Mouse (Mus musculus) granulocyte monocyte progenitor cell, adult 5-6 weeks (primary cell): Measurements from ENCODE around the gene Cav1. TPM values are rescaled to one million over a fixed set of nuclear protein-coding genes. Genes with fewer than 3 reads are reported as not detected.

Experiments
- ATAC-seq: replicated peaks from 2 replicates; pipeline ENCODE4 v1.8.0; 2016; ENCODE audit warnings: mild to moderate bottlenecking, moderate TSS enrichment, inconsistent platforms; ENCODE audit not compliant: poor library complexity, severe bottlenecking
- total RNA-seq, 2 experiments: library from RNA; stranded (forward) in 1 of 2; stranded (reverse) in 1 of 2; fragments of 200-712, 200-1000 nt in 1 of 2; fragments of >200 nt in 1 of 2; fragmentation: Nextera tagmentation in 1 of 2; gene quantifications; 2 replicates each; pipeline ENCODE4 v1.2.3; 2014 to 2017

Gene Cav1
- total RNA-seq, 2 experiments from 2014 or later, result not detected

DNA sequence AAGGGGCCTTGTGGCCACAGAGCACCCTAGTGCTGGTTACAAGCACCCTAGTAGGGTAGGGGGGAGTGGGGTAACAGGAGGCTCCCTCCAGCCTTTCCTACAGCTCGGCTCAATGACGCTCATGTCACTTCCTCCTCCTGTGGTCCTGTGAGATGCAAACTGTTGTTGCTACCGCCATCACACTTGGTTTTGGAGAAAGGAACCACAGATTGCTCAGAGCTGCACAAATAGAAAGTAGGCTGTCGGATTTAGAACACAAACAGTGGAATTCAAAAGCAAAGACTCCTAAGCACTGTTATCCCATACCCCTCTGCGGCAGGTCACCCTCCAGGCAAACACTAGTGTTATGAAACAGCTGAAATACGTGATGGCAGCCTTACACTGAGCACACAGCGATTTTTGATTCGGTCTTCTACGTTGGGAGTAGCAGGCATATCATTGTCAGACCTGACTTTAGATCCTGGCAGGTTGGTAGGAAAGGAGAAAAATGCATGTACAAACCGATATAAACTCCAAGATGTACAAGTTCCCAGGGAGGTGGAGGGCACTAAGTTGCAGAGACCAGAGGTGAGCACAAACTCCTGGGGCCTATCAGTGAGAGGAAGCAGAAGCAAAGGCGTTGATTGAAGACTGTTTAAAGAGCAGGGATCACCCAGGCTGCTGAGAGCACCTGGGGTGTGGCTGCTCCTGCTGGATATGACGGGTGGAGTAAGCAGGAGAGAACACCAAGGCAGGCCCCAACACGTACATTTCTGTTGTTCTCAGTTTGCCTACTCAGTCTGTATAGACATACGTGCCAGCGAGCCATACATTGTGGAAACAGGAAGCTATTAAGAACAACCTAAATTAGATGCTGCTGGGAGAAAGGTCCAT, 10.4 kb downstream of the Cav1 start:
- ATAC-seq, result no peak

DNA sequence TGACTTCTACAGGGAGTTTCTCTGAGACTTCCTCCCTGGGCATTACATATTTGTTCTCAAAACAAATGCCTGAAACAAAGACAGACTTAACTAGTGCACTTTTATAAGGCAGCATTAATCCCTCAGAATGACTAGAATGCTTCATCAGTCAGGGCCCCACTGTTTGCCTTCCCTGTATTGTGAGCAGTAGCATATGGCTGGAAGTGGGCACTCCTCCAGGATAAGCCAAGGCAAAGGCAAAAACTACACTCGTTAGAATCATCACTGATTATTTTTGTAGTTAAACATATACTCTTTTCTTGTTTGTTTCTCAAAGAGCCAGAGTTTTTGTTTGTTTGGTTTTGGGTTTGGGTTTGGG, 11.0 kb downstream of the Cav1 start:
- no peak for ATAC-seq

DNA sequence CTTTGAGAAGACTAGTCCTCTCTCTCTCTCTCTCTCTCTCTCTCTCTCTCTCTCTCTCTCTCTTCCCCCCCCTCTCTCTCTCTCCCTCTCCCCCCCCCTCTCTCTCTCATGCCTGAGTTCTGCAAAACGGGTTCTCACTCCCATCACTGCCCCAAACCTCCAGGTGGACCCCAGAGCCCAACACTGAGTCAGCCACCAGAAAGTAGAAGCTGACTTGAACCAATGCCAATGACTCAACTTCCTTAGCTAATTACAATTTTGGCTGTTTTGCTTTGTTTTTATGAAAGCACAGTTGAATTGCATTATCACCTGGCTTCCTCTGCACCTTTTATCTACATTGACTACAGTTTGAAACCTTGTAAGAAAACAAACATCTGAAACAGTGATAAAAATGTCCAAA, 11.8 kb downstream of the Cav1 start:
- no peak for ATAC-seq

DNA sequence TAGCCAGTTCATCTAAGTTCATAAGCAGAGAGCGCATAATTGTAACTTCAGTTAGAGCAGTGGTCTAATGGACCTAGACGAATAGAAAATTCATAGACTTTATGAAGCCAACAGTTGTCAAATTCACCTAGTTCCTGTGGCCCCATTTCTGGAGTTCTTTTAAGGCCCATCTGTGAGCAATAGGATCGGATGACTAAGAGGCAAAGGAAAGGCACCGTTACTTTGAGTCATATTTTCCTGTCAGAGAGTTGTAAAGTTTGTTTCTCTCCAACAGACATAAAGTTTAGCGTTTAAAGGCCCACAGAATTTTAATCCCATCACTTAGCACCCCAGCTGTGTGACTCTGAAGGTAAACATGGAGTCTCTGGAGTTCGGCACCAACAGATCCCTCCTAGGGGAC, 15.8 kb downstream of the Cav1 start:
- no peak for ATAC-seq

DNA sequence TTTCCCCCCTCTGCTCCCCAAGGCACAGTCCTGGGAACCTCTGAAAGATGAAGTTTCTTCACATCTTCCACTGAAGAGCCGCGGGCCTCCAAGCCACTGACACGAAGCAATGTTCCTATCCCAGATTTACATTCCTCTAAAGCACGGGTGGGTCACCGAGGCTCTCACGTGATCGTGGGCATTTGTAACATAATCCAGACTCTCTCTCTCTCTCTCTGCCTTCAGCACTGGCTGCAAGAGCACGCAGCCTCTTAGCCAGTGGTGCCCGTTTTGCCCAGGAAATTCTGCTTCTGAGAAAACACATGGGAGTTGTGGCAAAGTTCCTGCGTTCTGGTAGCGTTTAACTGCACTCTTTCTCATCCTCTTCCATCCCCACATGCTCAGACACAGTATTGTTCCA, 21.1 kb downstream of the Cav1 start:
- no peak for ATAC-seq

DNA sequence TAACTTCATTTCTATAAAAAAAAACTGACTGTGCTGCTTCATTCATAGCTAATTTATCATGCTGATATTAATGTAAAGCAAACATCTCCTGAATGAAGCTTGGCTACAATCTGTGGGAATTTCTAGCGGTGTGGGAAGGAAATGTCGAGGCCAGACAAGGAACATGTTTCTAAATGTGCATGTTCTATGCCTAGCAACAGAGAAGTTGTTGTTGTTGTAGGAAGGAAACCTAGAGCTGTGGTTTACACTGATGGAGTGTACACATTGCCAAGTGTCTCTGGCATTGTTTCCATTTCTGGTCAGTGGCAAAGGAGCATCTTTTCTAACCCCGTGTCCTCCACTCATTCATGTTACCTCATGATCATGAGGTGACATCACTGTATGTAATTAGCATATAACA, 23.7 kb downstream of the Cav1 start:
- no peak for ATAC-seq

DNA sequence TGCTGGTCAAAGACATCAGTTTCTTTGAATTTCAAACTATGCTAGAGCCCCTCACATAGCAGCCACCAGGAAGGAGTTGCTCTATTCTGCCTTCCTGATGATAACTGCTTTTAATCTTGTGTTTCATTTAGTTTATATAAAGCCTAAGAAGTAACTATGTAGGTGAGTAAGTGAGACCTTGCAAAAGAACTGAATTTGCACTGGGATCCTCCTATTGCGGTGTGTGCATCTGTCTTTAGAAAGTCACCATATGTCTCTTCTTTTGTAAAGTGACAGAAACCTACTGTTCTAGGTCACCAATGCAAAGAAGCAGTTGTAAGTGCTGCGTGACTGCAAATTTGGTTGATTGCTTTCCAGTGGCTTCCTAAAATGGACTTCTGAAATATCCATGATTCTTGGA, 31.6 kb downstream of the Cav1 start:
- ATAC-seq, result no peak

DNA sequence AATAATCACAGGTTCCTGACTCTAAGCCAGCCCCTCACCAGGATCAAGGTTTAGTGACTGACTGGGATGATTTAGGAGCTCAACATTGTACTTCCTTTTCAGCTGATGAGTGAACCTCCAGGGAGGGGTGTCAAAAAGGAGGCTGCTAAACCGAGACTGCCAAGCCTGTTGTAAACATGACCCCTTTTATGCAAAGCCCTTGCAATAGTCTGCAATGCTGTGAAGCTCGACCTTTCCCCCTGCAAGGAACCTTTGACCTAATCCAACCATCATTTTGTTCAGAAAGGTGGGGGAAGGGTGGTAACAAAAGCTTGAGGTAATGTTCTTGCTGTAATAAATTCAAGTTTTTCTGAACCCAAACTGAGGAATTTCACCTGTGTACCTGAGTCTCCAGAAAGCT, 34.3 kb downstream of the Cav1 start:
- no peak for ATAC-seq

DNA sequence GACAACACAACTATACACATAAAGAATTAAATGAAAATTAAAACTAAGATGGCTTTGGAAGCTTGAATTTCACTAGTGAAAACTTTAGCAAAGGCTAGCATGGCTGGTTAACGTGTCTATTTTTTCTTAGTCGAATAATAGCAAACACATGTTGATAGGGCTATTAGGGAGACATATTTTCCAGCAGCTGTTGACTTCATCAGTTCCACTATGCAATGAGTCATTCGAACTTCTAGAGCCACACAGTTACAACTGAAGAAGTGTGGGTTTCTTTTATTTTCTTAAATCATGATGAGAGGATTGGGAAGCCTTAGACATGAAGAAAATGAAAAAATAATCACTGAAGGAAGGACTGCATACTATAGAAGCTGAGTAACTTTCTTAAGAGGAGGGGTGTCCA, 41.9 kb downstream of the Cav1 start:
- ATAC-seq, result no peak

DNA sequence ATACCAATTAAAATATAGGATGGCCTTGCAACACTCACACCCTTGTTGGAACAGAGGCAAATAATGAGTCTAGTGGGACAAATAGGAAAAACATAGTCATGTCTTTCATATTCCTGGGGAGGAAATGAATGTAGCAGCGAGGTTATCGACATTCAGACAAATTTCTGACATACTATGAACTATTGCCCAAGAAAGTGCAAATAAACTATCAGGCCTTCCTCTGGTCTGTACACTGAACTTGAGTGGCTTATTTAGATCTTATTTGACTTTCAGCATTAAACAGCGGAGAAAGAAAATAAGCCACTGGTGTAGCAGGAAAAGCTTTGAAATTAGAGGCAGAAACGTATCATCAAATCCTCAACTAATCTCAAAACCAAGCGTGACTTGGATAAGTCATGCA, 44.7 kb downstream of the Cav1 start:
- no peak for ATAC-seq

DNA sequence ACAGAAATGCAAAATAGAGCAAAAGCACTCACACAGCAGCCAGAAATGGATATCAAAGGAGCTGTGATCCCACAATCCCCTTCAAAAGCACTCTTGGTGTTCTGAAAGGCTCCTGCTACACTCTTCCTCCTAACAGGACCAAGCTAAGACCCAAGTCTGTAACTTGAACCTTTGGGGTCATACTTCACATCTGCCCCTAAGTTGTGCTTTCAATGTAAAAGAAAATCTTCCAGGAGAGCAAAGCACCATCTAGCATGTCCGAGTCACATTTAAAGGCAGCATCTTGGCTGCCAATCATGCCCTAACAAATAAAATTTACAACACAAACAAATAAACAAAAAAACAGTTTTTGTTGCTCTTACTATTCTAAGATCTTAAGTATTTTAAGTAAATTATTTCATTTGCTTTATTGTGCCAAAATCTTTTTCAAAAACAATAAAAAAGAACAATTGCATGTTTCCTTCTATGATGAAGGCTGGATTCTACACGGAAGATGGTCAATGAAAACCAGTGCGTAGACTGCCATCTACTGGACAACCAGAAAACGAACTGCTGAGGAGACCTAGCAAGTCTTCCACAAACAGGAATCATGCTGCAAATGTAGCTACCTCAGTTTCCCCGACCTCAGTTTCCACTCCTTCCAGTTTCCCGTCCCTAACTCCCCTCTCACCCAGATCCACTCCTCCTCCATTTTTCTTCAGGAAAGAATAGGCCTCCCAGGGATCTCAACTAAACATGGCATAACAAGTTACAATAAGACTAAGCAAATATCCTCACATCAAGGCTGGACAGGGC, 53.0 kb downstream of the Cav1 start:
- peak; percentile 60; the same call in 1 of the 2 replicates for ATAC-seq

DNA sequence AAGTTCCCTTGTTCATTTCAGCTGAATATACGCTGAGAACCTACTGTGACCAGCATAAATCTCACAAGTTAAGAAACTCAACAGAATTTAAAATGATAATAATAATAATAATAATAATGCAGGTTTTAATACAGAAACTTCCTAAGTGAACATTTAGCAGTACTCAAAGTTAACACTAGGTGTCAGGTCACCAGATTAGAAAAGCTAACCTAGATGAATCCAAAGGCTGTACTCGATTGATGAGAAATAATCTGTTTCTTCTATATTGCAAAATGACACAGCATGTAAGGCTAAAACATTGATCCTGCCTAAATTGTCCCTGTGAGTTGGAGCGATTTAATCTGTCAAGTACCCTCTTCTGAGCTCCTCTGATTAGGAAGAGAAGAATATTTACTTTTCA, 56.6 kb downstream of the Cav1 start:
- peak; percentile 61 for ATAC-seq

DNA sequence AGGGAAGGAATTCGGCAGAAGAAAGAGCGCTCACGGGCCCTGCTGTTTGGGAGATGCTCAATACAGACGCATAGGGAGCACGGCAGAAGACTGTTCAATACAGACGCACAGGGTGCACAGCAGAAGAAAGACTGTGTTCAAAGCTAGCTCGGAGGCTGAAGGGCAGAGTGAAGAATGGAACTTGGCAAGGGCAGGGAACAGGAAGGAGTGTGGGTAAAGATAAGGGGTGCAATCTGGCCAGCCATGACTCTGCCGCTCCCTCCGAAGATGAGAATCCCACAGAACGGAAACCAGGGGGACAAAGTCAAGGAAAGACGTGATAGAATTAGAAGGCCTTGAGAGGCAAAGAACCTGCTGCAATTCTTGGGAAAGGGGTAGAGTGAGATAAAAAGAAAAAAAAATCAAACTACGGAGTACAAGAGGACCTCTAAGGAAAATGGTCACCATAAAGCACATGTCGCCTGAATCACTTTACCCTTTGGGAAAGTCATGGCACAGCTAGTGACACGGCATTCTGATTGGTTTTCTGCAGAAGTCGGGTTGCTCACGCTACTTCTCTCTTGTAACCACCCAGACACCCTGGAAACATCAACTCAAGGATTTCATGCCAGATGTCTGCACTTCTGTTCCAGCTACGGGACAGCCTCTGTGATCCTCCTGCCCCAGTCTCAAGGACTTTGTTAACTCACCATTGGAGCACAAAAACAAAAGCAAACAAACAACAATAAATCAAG, 57.5 kb downstream of the Cav1 start:
- ATAC-seq, result peak; percentile 77

DNA sequence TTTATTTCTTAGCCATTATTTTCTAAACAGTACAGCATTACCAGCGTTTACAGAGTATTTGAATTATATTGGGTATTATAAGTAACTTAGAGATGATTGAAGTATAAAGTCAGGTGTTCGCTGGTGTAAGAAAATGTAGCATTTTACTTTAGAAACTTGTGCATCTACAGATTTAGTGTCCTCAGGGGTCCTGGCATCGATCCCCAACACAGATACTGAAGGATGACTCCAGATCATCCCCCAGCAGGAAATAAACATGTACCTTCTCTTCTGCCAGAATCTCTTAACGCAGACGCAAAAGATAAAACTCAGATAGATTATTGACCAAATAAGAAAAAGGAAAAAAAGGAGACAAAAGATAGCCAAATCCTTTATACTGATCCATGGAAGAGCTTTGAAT, 68.2 kb downstream of the Cav1 start:
- ATAC-seq, result no peak

DNA sequence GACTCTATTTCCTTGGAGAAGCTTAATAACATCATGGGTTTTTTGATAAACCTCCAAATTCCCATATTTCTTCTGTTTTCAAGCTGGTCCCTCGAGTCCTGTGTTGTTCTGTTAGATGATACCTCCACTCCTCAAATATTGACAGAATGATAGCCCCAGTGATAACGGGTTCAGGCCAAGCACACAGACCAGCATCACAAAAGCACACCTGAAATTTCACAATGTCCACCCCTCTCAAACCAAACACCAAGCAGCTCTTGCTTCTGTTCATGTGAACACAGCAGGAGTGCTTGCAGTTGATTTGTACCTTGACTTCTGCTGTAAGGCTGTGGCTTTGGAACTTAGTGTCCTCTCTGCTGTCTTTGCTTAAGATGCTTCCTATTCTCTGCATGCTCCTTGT, 71.2 kb downstream of the Cav1 start:
- ATAC-seq, result no peak

DNA sequence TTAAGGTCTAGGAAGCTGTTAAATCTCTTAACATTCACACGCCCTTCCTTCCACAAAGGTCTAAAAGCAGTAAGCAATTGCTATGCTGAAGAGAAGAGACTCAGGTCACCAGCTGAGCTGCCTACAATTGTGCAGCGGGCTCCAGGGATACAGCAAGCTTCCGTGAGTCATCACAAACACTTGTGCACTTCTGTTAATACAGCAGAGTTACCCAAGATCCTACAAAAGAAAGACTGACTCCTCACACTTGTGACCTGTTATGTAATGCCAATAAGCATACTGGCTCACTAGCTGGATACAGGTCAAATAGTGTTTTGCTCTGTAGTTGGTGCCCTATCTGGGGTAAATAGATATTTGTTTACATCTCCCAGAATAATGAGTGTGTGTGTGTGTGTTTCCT, 74.0 kb downstream of the Cav1 start:
- peak; percentile 87 for ATAC-seq

DNA sequence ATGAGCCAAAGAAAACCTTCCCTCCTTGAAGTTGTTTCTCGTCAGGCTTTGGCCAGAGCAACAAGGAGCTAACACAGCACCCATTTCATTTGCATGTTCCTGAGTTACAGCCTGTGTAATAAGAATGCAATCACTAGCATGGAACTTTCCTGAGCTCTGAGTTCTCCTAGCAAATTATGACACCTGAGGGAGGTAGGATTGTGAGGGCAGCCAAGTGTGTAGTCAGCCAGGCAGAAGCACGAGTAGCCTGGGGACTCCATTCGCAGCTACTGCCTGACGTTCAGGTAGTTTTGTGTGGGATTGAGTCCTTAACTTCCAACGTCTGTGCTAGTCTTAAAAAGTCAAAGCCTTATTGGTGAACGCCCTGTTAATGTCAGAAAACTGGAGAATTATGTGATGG, 75.6 kb downstream of the Cav1 start:
- ATAC-seq, result no peak

DNA sequence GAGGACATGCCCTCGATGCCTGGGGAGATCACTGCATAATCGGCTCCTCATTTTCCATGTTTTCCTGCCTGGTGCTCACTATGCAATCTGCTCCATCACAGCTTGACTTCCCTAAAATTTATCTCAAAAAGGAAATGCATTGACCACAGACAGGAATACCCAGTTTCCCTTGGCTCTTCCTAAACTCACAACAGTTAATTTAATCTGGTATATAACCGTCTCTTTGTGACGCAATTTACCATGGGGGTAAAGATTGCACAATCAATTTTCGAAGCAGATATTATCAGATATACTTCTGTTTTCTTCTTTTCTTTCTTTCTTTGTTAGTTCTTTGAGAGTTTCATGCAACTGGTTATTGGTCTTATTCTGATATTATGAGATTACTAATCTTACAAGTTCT, 79.4 kb downstream of the Cav1 start:
- peak; percentile 83 for ATAC-seq

DNA sequence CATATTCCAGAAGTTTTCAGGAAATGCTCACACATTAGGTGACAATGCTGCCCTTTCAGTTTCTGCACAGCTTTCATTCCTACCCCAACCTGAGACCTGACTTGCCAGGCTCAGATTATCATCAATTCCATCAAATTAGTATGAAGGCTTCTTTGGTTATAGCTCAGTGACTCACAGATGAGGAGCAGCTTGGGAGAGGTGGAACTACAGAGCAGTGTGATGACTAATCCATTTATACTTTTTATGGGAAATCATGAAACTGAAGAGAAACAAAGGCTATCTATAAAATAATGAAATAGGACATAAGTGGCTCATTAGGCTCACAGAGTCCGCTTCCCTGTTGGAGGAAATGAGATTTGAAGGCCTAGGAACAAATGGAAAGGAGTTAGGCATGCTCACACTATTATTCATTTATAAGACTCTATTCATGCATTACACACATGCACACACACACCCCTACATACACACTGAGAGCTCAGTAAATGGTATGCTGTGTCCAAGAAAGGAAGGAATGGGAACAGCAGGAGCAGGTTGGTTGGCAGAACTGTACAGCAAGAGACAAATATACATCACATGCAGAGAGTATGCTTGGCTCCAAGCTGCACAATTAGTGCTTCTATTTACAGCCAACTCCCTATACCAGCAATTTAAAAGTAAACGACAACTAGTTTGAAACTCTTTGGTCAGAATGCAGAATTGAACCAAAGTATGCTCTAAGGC, 82.0 kb downstream of the Cav1 start:
- ATAC-seq, result no peak
